Mouse (Mus musculus) gastrocnemius, postnatal 4 days (tissue): Measurements from ENCODE around the gene Dcaf10. TPM values are rescaled to one million over a fixed set of nuclear protein-coding genes. Genes with fewer than 3 reads are reported as not detected.
A peak's percentile ranks its signal among the peaks of the same experiment; 100 is the strongest.

Experiments used
- DNase-seq, 2 experiments: peaks; one replicate each; pipeline ENCODE4 v3.0.0; 2021 to 2022; ENCODE audit warnings: low spot score in 2 of 2, mixed read lengths in 2 of 2
- microRNA-seq: library from miRNA; unstranded; fragments of <30 nt; microRNA quantifications from one replicate; pipeline ENCODE4 v1.2.0, GENCODE M21; 2021
- total RNA-seq, 2 experiments: library from RNA; stranded (reverse); gene quantifications; 2 replicates each; pipeline ENCODE4 v1.2.3; 2021

The Dcaf10 gene
- total RNA-seq, 2 experiments from 2014 or later = 20.1 to 23.0 TPM

GRCm38 (mm10) chr4:45418229-45418950 is 76.5 kb downstream of the Dcaf10 start:
- DNase-seq = peak in 1 of 2 experiments; percentile 46

- DNase-seq = no peak
These were observed 77.2 kb downstream of the Dcaf10 start for GRCm38 (mm10) chr4:45419051-45419450.

- DNase-seq = no peak
These were observed 78.8 kb downstream of the Dcaf10 start for GRCm38 (mm10) chr4:45420733-45421132.

GRCm38 (mm10) chr4:45421519-45422260 is 79.8 kb downstream of the Dcaf10 start:
- DNase-seq = no peak

- DNase-seq = no peak
These were observed 80.7 kb downstream of the Dcaf10 start for GRCm38 (mm10) chr4:45422640-45423039.

- no peak for DNase-seq
These were observed 81.5 kb downstream of the Dcaf10 start for GRCm38 (mm10) chr4:45423406-45423805.

- DNase-seq = no peak
These were observed 85.0 kb downstream of the Dcaf10 start for GRCm38 (mm10) chr4:45426724-45427457.

Small RNA genes lying within 50 kb of the gene (microRNA-seq; reads per million reads assigned to microRNA genes)
- gene Gm25692 = not detected

Other genes starting within 250 kb of the Dcaf10 start
- gene Tomm5, start 234.0 kb upstream of the Dcaf10 start, total RNA-seq = 10 to 100 TPM; 75.9 to 78.1 TPM
- 1 to 10 TPM; 7.5 to 7.8 TPM for gene Frmpd1, start 157.2 kb upstream of the Dcaf10 start, total RNA-seq
- 1 to 10 TPM; 5.0 to 6.2 TPM for gene Trmt10b, start 45.0 kb upstream of the Dcaf10 start, total RNA-seq
- gene Exosc3, start 631 bp downstream of the Dcaf10 start, total RNA-seq = 10 to 100 TPM; 15.2 to 17.9 TPM
- 10 to 100 TPM; 81.9 to 89.9 TPM for gene Slc25a51, start 66.7 kb downstream of the Dcaf10 start, total RNA-seq
- gene Shb, start 190.4 kb downstream of the Dcaf10 start, total RNA-seq = 10 to 100 TPM; 16.8 to 23.5 TPM